Mouse (Mus musculus) heart, adult 2 months (tissue): ENCODE measurements around the gene Nhej1. TPM values are rescaled to one million over a fixed set of nuclear protein-coding genes. Genes with fewer than 3 reads are reported as not detected.

Experiments
- DNase-seq, 2 experiments: peaks; one replicate each; pipeline ENCODE4 v3.0.0; 2021
- H3K27ac ChIP-seq: fragments of 200-600 bp; 2 replicates; pipeline ENCODE4 v1.8.1; 2022
- H3K27me3 ChIP-seq: fragments of 200-500 bp; 2 replicates; pipeline ENCODE4 v1.6.1; 2012; ENCODE audit warnings: mild to moderate bottlenecking, low read length, inconsistent platforms, mixed read lengths; ENCODE audit not compliant: control insufficient read depth, insufficient read depth
- H3K36me3 ChIP-seq: fragments of 200-500 bp; 2 replicates; pipeline ENCODE4 v1.6.1; 2012; ENCODE audit warnings: low read length, inconsistent platforms; ENCODE audit not compliant: control insufficient read depth, insufficient read depth
- H3K4me1 ChIP-seq: fragments of 200-500 bp; 2 replicates; pipeline ENCODE4 v1.6.1; 2011; ENCODE audit warnings: low read length; ENCODE audit not compliant: control insufficient read depth, insufficient read depth
- H3K4me3 ChIP-seq: fragments of 200-600 bp; 2 replicates; pipeline ENCODE4 v1.8.1; 2022
- H3K79me2 ChIP-seq: fragments of 200-500 bp; replicated peaks from 2 replicates; pipeline ENCODE4 v1.6.1; 2012; ENCODE audit warnings: mild to moderate bottlenecking, inconsistent platforms, low read length, moderate library complexity, mixed read lengths; ENCODE audit not compliant: control insufficient read depth, insufficient read depth
- H3K9ac ChIP-seq: fragments of 200-500 bp; 2 replicates; pipeline ENCODE4 v1.6.1; 2012; ENCODE audit warnings: low read depth, mild to moderate bottlenecking, control low read depth, inconsistent platforms, low read length, mixed read lengths
- CTCF ChIP-seq: fragments of 200-600 bp; IDR thresholded peaks from 2 replicates; pipeline ENCODE4 v1.8.1; 2022; ENCODE audit warnings: antibody characterized with exemption, mild to moderate bottlenecking, moderate library complexity
- EP300 ChIP-seq: fragments of 200-500 bp; IDR thresholded peaks from 2 replicates; pipeline ENCODE4 v1.6.1; 2011; ENCODE audit warnings: low read depth, low read length, control low read depth; ENCODE audit not compliant: insufficient read depth
- POLR2A ChIP-seq: fragments of 200-500 bp; IDR thresholded peaks from 2 replicates; pipeline ENCODE4 v1.6.1; 2011; ENCODE audit warnings: mild to moderate bottlenecking, low read depth, low read length, control low read depth; ENCODE audit not compliant: insufficient read depth
- WGBS: fragments of 180-500 bp; shearing (Covaris S2); methylation state at CpG from one replicate; pipeline ENCODE4 v1.1.7; 2018; 5-methylcytosine and 5-hydroxymethylcytosine counted together
- intact Hi-C: fragments of 180-260 bp; cut with DNase I; formaldehyde crosslinking; loops from one replicate; pipeline ENCODE4 v1.15.1; 2025
- polyA plus RNA-seq: library from polyadenylated mRNA; depleted of rRNA; stranded (reverse); fragments of >200 nt; gene quantifications from 2 replicates; pipeline ENCODE4 v1.2.3, GENCODE M21; 2012; rRNA removed
- total RNA-seq, 2 experiments: library from RNA; stranded (reverse); gene quantifications; 2 replicates each; pipeline ENCODE4 v1.2.3; 2021

Nhej1 gene
- total and polyA plus RNA-seq, 3 experiments, result 3.6 to 4.7 (median 4.0) TPM

GRCm38 (mm10) chr1:74939762-74940161, 185.2 kb downstream of the Nhej1 start:
- Histone ChIP-seq H3K4me1 (no peaks in the 10 kb centered on the region; the same call in 1 of the 2 replicates), H3K27me3 (peaks cover 5% of the 10 kb centered on the region; the same call in 1 of the 2 replicates), H3K79me2 (no peaks in the 10 kb centered on the region), H3K4me3 (no peak overlapping the region), H3K36me3 (no peaks in the 10 kb centered on the region), H3K9ac (no peak overlapping the region), H3K27ac (no peak overlapping the region)
- intact Hi-C loops, result no loop called here
- TF ChIP-seq POLR2A (no peak), CTCF (no peak), EP300 (no peak)
- WGBS, result 4% methylated on average over 3 of the region's 3 CpGs
- DNase-seq, result no peak

GRCm38 (mm10) chr1:74936221-74936830, 188.7 kb downstream of the Nhej1 start:
- TF ChIP-seq POLR2A, result no peak
- no peak for TF ChIP-seq EP300
- TF ChIP-seq CTCF, result no peak
- H3K9ac ChIP-seq, result no peak overlapping the region
- H3K36me3 ChIP-seq, result no peaks in the 10 kb centered on the region
- WGBS, result 42% methylated on average over 12 of the region's 12 CpGs
- no peak for DNase-seq
- H3K4me1 ChIP-seq, result no peaks in the 10 kb centered on the region; the same call in 1 of the 2 replicates
- peaks cover 6% of the 10 kb centered on the region; the same call in 1 of the 2 replicates for H3K27me3 ChIP-seq
- intact Hi-C loops, result no loop called here
- no peak overlapping the region for H3K27ac ChIP-seq
- H3K4me3 ChIP-seq, result no peak overlapping the region
- no peaks in the 10 kb centered on the region for H3K79me2 ChIP-seq

GRCm38 (mm10) chr1:74935402-74935801, 189.6 kb downstream of the Nhej1 start, which contains the start of gene Cfap65:
Cfap65 (minus strand) TSS chr1:74935599.
- Histone ChIP-seq H3K27ac (no peak within 1 kb of the TSS), H3K27me3 (peaks cover 6% of the 10 kb centered on the region; the same call in 1 of the 2 replicates), H3K4me1 (no peaks in the 10 kb centered on the region; the same call in 1 of the 2 replicates), H3K9ac (no peak within 1 kb of the TSS), H3K79me2 (no peaks in the 10 kb centered on the region), H3K4me3 (no peak within 1 kb of the TSS), H3K36me3 (no peaks in the 10 kb centered on the region)
- TF ChIP-seq CTCF, result no peak
- TF ChIP-seq EP300, result no peak
- DNase-seq, result no peak
- 4% methylated on average over 18 of the region's 18 CpGs for WGBS
- intact Hi-C loops, result no loop called here

GRCm38 (mm10) chr1:74927621-74928296, 197.2 kb downstream of the Nhej1 start:
- no peaks in the 10 kb centered on the region for H3K36me3 ChIP-seq
- no peak overlapping the region for H3K9ac ChIP-seq
- intact Hi-C loops, result no loop called here
- WGBS, result 78% methylated on average over 9 of the region's 9 CpGs
- H3K79me2 ChIP-seq, result no peaks in the 10 kb centered on the region
- H3K27ac ChIP-seq, result no peak overlapping the region
- TF ChIP-seq EP300, result no peak
- TF ChIP-seq POLR2A, result no peak
- TF ChIP-seq CTCF, result no peak
- H3K4me3 ChIP-seq, result no peak overlapping the region
- H3K27me3 ChIP-seq, result 0 out of 2 replicates have a peak, but pooled peaks cover 3% of the 10 kb centered on the region
- no peaks in the 10 kb centered on the region for H3K4me1 ChIP-seq
- no peak for DNase-seq

- H3K4me1 ChIP-seq, result no peaks in the 10 kb centered on the region
- H3K36me3 ChIP-seq, result no peaks in the 10 kb centered on the region
- peak; percentile 30 to 57 for DNase-seq
- H3K79me2 ChIP-seq, result no peaks in the 10 kb centered on the region
- no peak overlapping the region for H3K27ac ChIP-seq
- 0 out of 2 replicates have a peak, but pooled peaks cover 2% of the 10 kb centered on the region for H3K27me3 ChIP-seq
- H3K4me3 ChIP-seq, result no peak overlapping the region
- TF ChIP-seq EP300 (no peak), CTCF (peak; percentile 98), POLR2A (no peak)
- no peak overlapping the region for H3K9ac ChIP-seq
- 29% methylated on average over 6 of the region's 6 CpGs for WGBS
- intact Hi-C loops, result loop anchor here (1.0 kb wide), 1 partner anchor 91 kb away; no protein-coding TSS in a partner anchor
Measured at GRCm38 (mm10) chr1:74926721-74927120, 198.3 kb downstream of the Nhej1 start.

GRCm38 (mm10) chr1:74924464-74924863, 200.5 kb downstream of the Nhej1 start:
- TF ChIP-seq CTCF (peak; percentile 54), POLR2A (no peak)
- no peaks in the 10 kb centered on the region for H3K36me3 ChIP-seq
- H3K27me3 ChIP-seq, result no peaks in the 10 kb centered on the region
- intact Hi-C loops, result no loop called here
- no peaks in the 10 kb centered on the region for H3K79me2 ChIP-seq
- H3K27ac ChIP-seq, result no peak overlapping the region
- 66% methylated on average over 4 of the region's 4 CpGs for WGBS
- no peak for DNase-seq
- H3K9ac ChIP-seq, result no peak overlapping the region
- no peak overlapping the region for H3K4me3 ChIP-seq
- no peaks in the 10 kb centered on the region for H3K4me1 ChIP-seq

Other genes starting within 250 kb of the Nhej1 start
- not detected for gene Fev, start 239.8 kb downstream of the Nhej1 start, total RNA-seq
- 0.10 TPM in 1 of 2 replicates, not detected in the other for gene Fev, start 239.8 kb downstream of the Nhej1 start, polyA plus RNA-seq
- not detected for gene Cryba2, start 232.1 kb downstream of the Nhej1 start, total RNA-seq
- gene Cryba2, start 232.1 kb downstream of the Nhej1 start, polyA plus RNA-seq, result 0.16 TPM in 1 of 2 replicates, not detected in the other
- gene Cfap65, start 189.6 kb downstream of the Nhej1 start, total RNA-seq, result not detected
- 0.03 and 2.3 TPM in 2 replicates for gene Cfap65, start 189.6 kb downstream of the Nhej1 start, polyA plus RNA-seq
- under 1 TPM; 0.14 to 0.16 TPM for gene Ihh, start 173.5 kb downstream of the Nhej1 start, total RNA-seq
- 0.04 and 0.23 TPM in 2 replicates for gene Ihh, start 173.5 kb downstream of the Nhej1 start, polyA plus RNA-seq
- 1 to 10 TPM in 1 of 2 experiments, under 1 TPM in 1; 0.34 to 1.0 TPM for gene Slc23a3, start 8.7 kb upstream of the Nhej1 start, total RNA-seq
- 1.7 and 1.8 TPM in 2 replicates for gene Slc23a3, start 8.7 kb upstream of the Nhej1 start, polyA plus RNA-seq
- 10 to 100 TPM; 20.7 to 21.8 TPM for gene Cnppd1, start 17.5 kb upstream of the Nhej1 start, total RNA-seq
- gene Cnppd1, start 17.5 kb upstream of the Nhej1 start, polyA plus RNA-seq, result 25.7 and 26.3 TPM in 2 replicates
- 10 to 100 TPM; 20.3 to 20.5 TPM for gene Retreg2, start 17.6 kb upstream of the Nhej1 start, total RNA-seq
- 35.7 and 51.7 TPM in 2 replicates for gene Retreg2, start 17.6 kb upstream of the Nhej1 start, polyA plus RNA-seq
- gene Zfand2b, start 43.4 kb upstream of the Nhej1 start, total RNA-seq, result 10 to 100 TPM; 13.2 to 17.4 TPM
- 31.4 and 34.9 TPM in 2 replicates for gene Zfand2b, start 43.4 kb upstream of the Nhej1 start, polyA plus RNA-seq
- 10 to 100 TPM; 26.6 to 29.1 TPM for gene Abcb6, start 55.2 kb upstream of the Nhej1 start, total RNA-seq
- 25.2 and 30.3 TPM in 2 replicates for gene Abcb6, start 55.2 kb upstream of the Nhej1 start, polyA plus RNA-seq
- gene Ankzf1, start 67.0 kb upstream of the Nhej1 start, total RNA-seq, result 10 to 100 TPM in 1 of 2 experiments, 1 to 10 TPM in 1; 8.7 to 11.2 TPM
- 15.1 and 18.9 TPM in 2 replicates for gene Ankzf1, start 67.0 kb upstream of the Nhej1 start, polyA plus RNA-seq
- 10 to 100 TPM; 63.8 to 73.5 TPM for gene Atg9a, start 67.0 kb upstream of the Nhej1 start, total RNA-seq
- gene Atg9a, start 67.0 kb upstream of the Nhej1 start, polyA plus RNA-seq, result 93.0 and 109 TPM in 2 replicates
- gene Glb1l, start 85.6 kb upstream of the Nhej1 start, total RNA-seq, result 1 to 10 TPM; 3.2 to 3.8 TPM
- gene Glb1l, start 85.6 kb upstream of the Nhej1 start, polyA plus RNA-seq, result 4.9 and 8.5 TPM in 2 replicates
- 10 to 100 TPM; 42.4 to 42.5 TPM for gene Stk16, start 85.6 kb upstream of the Nhej1 start, total RNA-seq
- 68.3 and 82.0 TPM in 2 replicates for gene Stk16, start 85.6 kb upstream of the Nhej1 start, polyA plus RNA-seq
- gene Tuba4a, start 94.7 kb upstream of the Nhej1 start, total RNA-seq, result 100 to 1,000 TPM; 973 to 976 TPM
- gene Tuba4a, start 94.7 kb upstream of the Nhej1 start, polyA plus RNA-seq, result 781 and 842 TPM in 2 replicates
- gene A630095N17Rik, start 106.9 kb upstream of the Nhej1 start, total RNA-seq, result not detected
- not detected in 2 replicates for gene A630095N17Rik, start 106.9 kb upstream of the Nhej1 start, polyA plus RNA-seq
- 100 to 1,000 TPM; 111 to 129 TPM for gene Dnajb2, start 111.2 kb upstream of the Nhej1 start, total RNA-seq
- gene Dnajb2, start 111.2 kb upstream of the Nhej1 start, polyA plus RNA-seq, result 67.9 and 93.3 TPM in 2 replicates
- 1 to 10 TPM; 1.1 to 1.8 TPM for gene Ptprn, start 139.3 kb upstream of the Nhej1 start, total RNA-seq
- 2.7 and 3.2 TPM in 2 replicates for gene Ptprn, start 139.3 kb upstream of the Nhej1 start, polyA plus RNA-seq
- gene Resp18, start 153.2 kb upstream of the Nhej1 start, total RNA-seq, result not detected
- gene Resp18, start 153.2 kb upstream of the Nhej1 start, polyA plus RNA-seq, result 0.39 TPM in 1 of 2 replicates, not detected in the other
- 10 to 100 TPM; 70.3 to 84.6 TPM for gene Dnpep, start 192.8 kb upstream of the Nhej1 start, total RNA-seq
- 123 and 136 TPM in 2 replicates for gene Dnpep, start 192.8 kb upstream of the Nhej1 start, polyA plus RNA-seq
- 1,000 to 10,000 TPM; 1,224 to 1,521 TPM for gene Des, start 235.1 kb upstream of the Nhej1 start, total RNA-seq
- 719 and 781 TPM in 2 replicates for gene Des, start 235.1 kb upstream of the Nhej1 start, polyA plus RNA-seq